In the genomic region with DNA sequence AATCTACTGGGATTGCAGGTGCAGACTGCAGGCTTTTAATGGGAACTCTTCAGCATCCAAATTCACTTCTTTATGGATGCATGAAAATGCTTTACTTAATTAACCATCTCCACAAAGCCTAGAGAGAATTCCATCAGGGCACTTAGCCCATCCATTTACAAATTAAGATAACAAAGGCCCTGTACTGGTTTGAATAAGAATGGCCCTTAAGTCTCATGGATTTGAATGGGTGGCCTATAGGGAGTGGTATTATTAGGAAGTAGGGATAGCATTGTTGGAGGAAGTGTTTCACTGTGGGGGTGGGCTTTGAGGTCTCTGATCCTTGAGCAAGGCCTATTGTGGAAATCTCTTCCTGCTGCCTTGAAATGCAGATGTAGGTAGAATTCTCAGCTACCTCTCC, we compare ENCODE assay signal across 30 mouse cellular contexts. TPM values are rescaled to one million over a fixed set of nuclear protein-coding genes. Genes with fewer than 3 reads are reported as not detected.
DNase-seq lines count a peak whose midpoint lies in the region; ATAC-seq and TF ChIP-seq lines count a peak whose summit lies in the region.
"Had no signal": no experiment of that assay in that cellular context is flagged by ENCODE, and none has a peak within 500 bp of the region (broad histone marks: within the 10 kb centered on the region; RNA-seq: fewer than 3 reads in every experiment).

No protein-coding gene starts in this region.

- H3K9me3 ChIP-seq in forebrain, embryonic 12.5 days = no peaks in the 10 kb centered on the region
- H3K9me3 ChIP-seq in forebrain, embryonic 13.5 days (replicated peaks) = no peaks in the 10 kb centered on the region
- H3K9me3 ChIP-seq in ES-E14 (ENCODE audit: control insufficient read depth, insufficient read depth, low read depth, low read length) = no peaks in the 10 kb centered on the region
- H3K9me3 ChIP-seq: forebrain, embryonic 10.5 days; heart, embryonic 13.5 days had no signal

- DNase-seq in ES-E14 (ENCODE audit: low read depth, low spot score) (peak; percentile 83), ZHBTc4 (ENCODE audit: low read depth, low spot score) (peak; percentile 96)
- DNase-seq in frontal cortex, postnatal 25 days (ENCODE audit: low spot score in 2 of 2) = no peak
- no peak for DNase-seq in adrenal gland, adult 8-10 months
- DNase-seq: adrenal gland, postnatal 10 days; adrenal gland, postnatal 36 days; B cell, adult 2 months; cerebellum, adult 11 months; cerebellum, adult 2 months; cerebellum, postnatal 10 days; cerebellum, postnatal 36 days; forebrain, postnatal 0 days; gastrocnemius, postnatal 25 days; heart, adult 18-20 months; heart, postnatal 14 days; heart, postnatal 4 days; kidney, adult 18-20 months; kidney, adult 9 months had no signal

- no peak overlapping the region for H3K9ac ChIP-seq in forebrain, embryonic 12.5 days
- no peak overlapping the region for H3K9ac ChIP-seq in forebrain, embryonic 13.5 days
- no peak overlapping the region for H3K9ac ChIP-seq in ES-E14 (ENCODE audit: insufficient read depth, low read depth, low read length, poor library complexity, severe bottlenecking)
- H3K9ac ChIP-seq: forebrain, postnatal 0 days; heart, embryonic 13.5 days; hindbrain, embryonic 14.5 days had no signal

- no peak overlapping the region for H3K27ac ChIP-seq in forebrain, embryonic 12.5 days
- H3K27ac ChIP-seq in forebrain, embryonic 13.5 days = no peak overlapping the region
- H3K27ac ChIP-seq in ES-E14 (ENCODE audit: insufficient read depth, low read depth, low read length, poor library complexity, severe bottlenecking) = no peak overlapping the region
- H3K27ac ChIP-seq: forebrain, embryonic 10.5 days; heart, embryonic 13.5 days; hindbrain, embryonic 14.5 days; hindbrain, postnatal 0 days had no signal

- in situ Hi-C loops in ES-E14 (cut with MboI; ENCODE audit: low sequenced_read_pairs in 2 of 2, unreplicated experiment in 2 of 2) = no loop called here

- no peak overlapping the region for H3K4me2 ChIP-seq in forebrain, embryonic 12.5 days
- H3K4me2 ChIP-seq in forebrain, embryonic 13.5 days = no peak overlapping the region
- H3K4me2 ChIP-seq: heart, embryonic 13.5 days; hindbrain, embryonic 14.5 days had no signal

- no peaks in the 10 kb centered on the region for H3K36me3 ChIP-seq in forebrain, embryonic 12.5 days (replicated peaks)
- H3K36me3 ChIP-seq in forebrain, embryonic 13.5 days (ENCODE audit: poor library complexity, severe bottlenecking) = no peaks in the 10 kb centered on the region
- H3K36me3 ChIP-seq in ES-E14 (ENCODE audit: control insufficient read depth, insufficient read depth, low read length, poor library complexity, severe bottlenecking) = no peaks in the 10 kb centered on the region
- H3K36me3 ChIP-seq: forebrain, embryonic 10.5 days; heart, embryonic 13.5 days had no signal

- 0 out of 2 replicates have a peak, but pooled peaks have one; percentile 27 for ATAC-seq in forebrain, embryonic 12.5 days (ENCODE audit: low FRiP score)
- no peak for ATAC-seq in forebrain, embryonic 13.5 days
- ATAC-seq: activated CD4-positive, CD25-positive, alpha-beta regulatory T cell, adult 4 months; forebrain, postnatal 0 days; hindbrain, postnatal 0 days; inflammation-experienced regulatory T-cells, adult 6 months; intestine, embryonic 16.5 days had no signal

- no peak overlapping the region for H3K4me3 ChIP-seq in forebrain, embryonic 12.5 days (replicated peaks)
- no peak overlapping the region for H3K4me3 ChIP-seq in forebrain, embryonic 13.5 days
- H3K4me3 ChIP-seq in ES-E14 (ENCODE audit: insufficient read depth in 1 of 2, low read depth in 1 of 2, low read length in 2 of 2, poor library complexity in 1 of 2, severe bottlenecking in 1 of 2) = no peak overlapping the region
- H3K4me3 ChIP-seq: forebrain, embryonic 10.5 days; heart, embryonic 13.5 days had no signal

- peaks cover 4% of the 10 kb centered on the region; the same call in 1 of the 2 replicates for H3K27me3 ChIP-seq in forebrain, embryonic 12.5 days
- 0 out of 2 replicates have a peak, but pooled peaks cover 7% of the 10 kb centered on the region for H3K27me3 ChIP-seq in forebrain, embryonic 13.5 days
- H3K27me3 ChIP-seq: CH12.LX had no signal

- H3K4me1 ChIP-seq in forebrain, embryonic 12.5 days = no peaks in the 10 kb centered on the region
- no peaks in the 10 kb centered on the region for H3K4me1 ChIP-seq in forebrain, embryonic 13.5 days
- H3K4me1 ChIP-seq in ES-E14 (ENCODE audit: control insufficient read depth in 2 of 2, insufficient read depth in 2 of 2, low read length in 2 of 2, poor library complexity in 1 of 2) = peaks cover 0 to 4% of the 10 kb centered on the region in 2 experiments; a peak in 3 of 4 replicates
- H3K4me1 ChIP-seq: heart, embryonic 13.5 days had no signal

TF ChIP-seq in ES-E14, 5 proteins besides CTCF, POLR2A, EP300 and RAD21:
- TF ChIP-seq MAFK (IDR thresholded peaks at IDR 0.05; ENCODE audit: insufficient read depth, low read depth, low read length) (no peak), CHD2 (IDR thresholded peaks at IDR 0.05; ENCODE audit: low read depth, low read length) (peak; percentile 53; the same call in 1 of the 2 replicates), ZNF384 (IDR thresholded peaks at IDR 0.05; ENCODE audit: low read depth, low read length) (no peak), ZC3H11A (IDR thresholded peaks at IDR 0.05; ENCODE audit: borderline replicate concordance, low read depth, low read length) (no peak)

RNA-seq across cellular contexts. Expression of a gene that starts 29.5 kb away (rescaled TPM):
- polyA plus RNA-seq in forebrain, embryonic 12.5 days (2016; fragmentation: Nextera tagmentation; extraction: Ambion mirVana) = 0.97 and 1.4 TPM in 2 replicates
- 0.36 and 0.92 TPM in 2 replicates for polyA plus RNA-seq in forebrain, embryonic 13.5 days (2015; fragmentation: Nextera tagmentation; extraction: Ambion mirVana)
- 0.16 and 0.36 TPM in 2 replicates for total RNA-seq in ES-E14 (2012; rRNA removed)
- not detected for total RNA-seq in adrenal gland, adult 8-10 months (2022)
- total RNA-seq: adrenal gland, postnatal 10 days; adrenal gland, postnatal 36 days; CH12.LX; gastrocnemius, adult 8-10 months; gastrocnemius, postnatal 25 days; heart, postnatal 4 days had no signal
- polyA plus RNA-seq: activated CD4-positive, CD25-positive, alpha-beta regulatory T cell, adult 4 months; embryonic facial prominence, embryonic 11.5 days; heart, embryonic 13.5 days; inflammation-experienced regulatory T-cells, adult 6 months; intestine, embryonic 16.5 days had no signal

Comparison
In these comparisons a context has a peak if more than half of its experiments do, and no peak if none do; other contexts are left out.
1. DNase-seq: peak in ES-E14 (single experiment) and ZHBTc4 (single experiment); none in frontal cortex, postnatal 25 days (0 of 2) and adrenal gland, adult 8-10 months (single experiment).